Mouse (Mus musculus) stomach, embryonic 15.5 days (tissue): Measurements from ENCODE around the gene Ndufs2. TPM values are rescaled to one million over a fixed set of nuclear protein-coding genes. Genes with fewer than 3 reads are reported as not detected.

Experiments
- ATAC-seq: fragments of 200-750 bp; cut with Nextera tagmentation; 2 replicates; pipeline ENCODE4 v1.8.0; 2017; ENCODE audit warnings: low read depth, moderate number of reproducible peaks, moderate TSS enrichment; ENCODE audit not compliant: insufficient read depth, low FRiP score
- H3K27ac ChIP-seq: fragments of 300-500 bp; sonication (generic); 2 replicates; pipeline ENCODE4 v1.5.1; 2015; ENCODE audit warnings: mild to moderate bottlenecking, inconsistent platforms
- H3K27me3 ChIP-seq: fragments of 300-500 bp; sonication (generic); replicated peaks from 2 replicates; pipeline ENCODE4 v1.6.1; 2015; ENCODE audit warnings: inconsistent platforms
- H3K36me3 ChIP-seq: fragments of 300-500 bp; sonication (generic); 2 replicates; pipeline ENCODE4 v1.6.1; 2015; ENCODE audit warnings: inconsistent platforms
- H3K4me1 ChIP-seq: fragments of 300-500 bp; sonication (generic); 2 replicates; pipeline ENCODE4 v1.6.1; 2015; ENCODE audit warnings: inconsistent platforms
- H3K4me2 ChIP-seq: fragments of 300-500 bp; sonication (generic); 2 replicates; pipeline ENCODE4 v1.6.1; 2015; ENCODE audit warnings: mild to moderate bottlenecking, inconsistent platforms
- H3K4me3 ChIP-seq: fragments of 300-500 bp; sonication (generic); replicated peaks from 2 replicates; pipeline ENCODE4 v1.5.1; 2015; ENCODE audit warnings: inconsistent platforms
- H3K9ac ChIP-seq: fragments of 300-500 bp; sonication (generic); 2 replicates; pipeline ENCODE4 v1.6.1; 2015; ENCODE audit warnings: inconsistent platforms
- H3K9me3 ChIP-seq: fragments of 300-500 bp; sonication (generic); 2 replicates; pipeline ENCODE4 v1.6.1; 2016; ENCODE audit warnings: inconsistent platforms
- WGBS: fragments of 180-500 bp; shearing (Covaris S2); methylation state at CpG from one replicate; pipeline ENCODE4 v1.1.7; 2015; 5-methylcytosine and 5-hydroxymethylcytosine counted together
- polyA plus RNA-seq: library from polyadenylated mRNA; unstranded; fragments of >200 nt; fragmentation: Nextera tagmentation; extraction: Ambion mirVana; gene quantifications from 2 replicates; pipeline ENCODE4 v1.2.1, GENCODE M21; 2015

Ndufs2 gene
- polyA plus RNA-seq, 1 experiment from 2014 or later = 238 TPM

GRCm38 (mm10) chr1:171222238-171223155 lies 28.7 kb downstream of the Ndufs2 start, which contains the start of gene Tomm40l:
Gene Tomm40l (minus strand): TSS chr1:171222514.
- ATAC-seq = peak; percentile 98
- no peaks in the 10 kb centered on the region for H3K27me3 ChIP-seq
- WGBS = 4% methylated on average over 28 of the region's 28 CpGs
- H3K36me3 ChIP-seq = peaks cover 6% of the 10 kb centered on the region; the same call in 1 of the 2 replicates
- H3K27ac ChIP-seq = peak within 1 kb of the TSS; percentile 92
- no peaks in the 10 kb centered on the region for H3K9me3 ChIP-seq
- peak within 1 kb of the TSS; percentile 84 for H3K4me2 ChIP-seq
- peak within 1 kb of the TSS; percentile 46; the same call in 1 of the 2 replicates for H3K9ac ChIP-seq
- H3K4me1 ChIP-seq = peaks cover 10% of the 10 kb centered on the region
- peak within 1 kb of the TSS; percentile 59 for H3K4me3 ChIP-seq

GRCm38 (mm10) chr1:171221281-171222193 lies 29.7 kb downstream of the Ndufs2 start:
- 4% methylated on average over 22 of the region's 22 CpGs for WGBS

DNA sequence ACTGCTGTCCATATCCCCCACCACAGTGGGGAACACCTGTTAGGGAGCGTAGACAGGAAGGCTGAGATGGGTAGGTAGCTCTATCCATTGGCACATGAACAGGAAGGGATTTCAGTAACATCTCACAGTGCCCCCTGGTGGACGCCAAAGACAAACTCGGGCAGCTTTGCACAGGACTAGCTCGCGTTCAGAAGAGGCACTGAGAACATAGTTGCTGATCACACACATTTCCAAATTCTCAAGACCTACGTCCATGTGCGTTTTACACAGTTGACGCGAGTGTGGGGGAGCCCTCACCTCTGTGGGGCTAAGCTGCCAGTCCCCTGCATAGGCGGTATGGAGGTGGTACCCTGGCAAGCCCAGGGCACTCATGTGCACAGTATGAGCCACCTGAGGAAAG lies 30.3 kb downstream of the Ndufs2 start:
- Histone ChIP-seq H3K9me3 (no peaks in the 10 kb centered on the region), H3K36me3 (peaks cover 6% of the 10 kb centered on the region; the same call in 1 of the 2 replicates), H3K4me2 (peak overlapping the region; percentile 84), H3K4me3 (peak overlapping the region; percentile 59; the same call in 1 of the 2 replicates), H3K9ac (no peak overlapping the region), H3K27ac (no peak overlapping the region), H3K27me3 (no peaks in the 10 kb centered on the region), H3K4me1 (peaks cover 10% of the 10 kb centered on the region)
- ATAC-seq = peak; percentile 6; the same call in 1 of the 2 replicates
- WGBS = 7% methylated on average over 10 of the region's 10 CpGs

More at GRCm38 (mm10) chr1:171221281-171222193, 29.7 kb downstream of the Ndufs2 start:
- peak overlapping the region; percentile 84 for H3K4me2 ChIP-seq
- H3K4me1 ChIP-seq = peaks cover 10% of the 10 kb centered on the region
- H3K9me3 ChIP-seq = no peaks in the 10 kb centered on the region
- peak overlapping the region; percentile 3; the same call in 1 of the 2 replicates for H3K27ac ChIP-seq
- H3K27me3 ChIP-seq = no peaks in the 10 kb centered on the region
- peak overlapping the region; percentile 59 for H3K4me3 ChIP-seq
- peak overlapping the region; percentile 20; the same call in 1 of the 2 replicates for H3K9ac ChIP-seq
- ATAC-seq = no peak
- H3K36me3 ChIP-seq = peaks cover 6% of the 10 kb centered on the region; the same call in 1 of the 2 replicates

- 83% methylated on average over 18 of the region's 18 CpGs for WGBS
- ATAC-seq = no peak
- Histone ChIP-seq H3K27ac (no peak overlapping the region), H3K27me3 (no peaks in the 10 kb centered on the region), H3K9me3 (no peaks in the 10 kb centered on the region), H3K4me2 (no peak overlapping the region), H3K9ac (no peak overlapping the region), H3K4me3 (no peak overlapping the region), H3K4me1 (peaks cover 5% of the 10 kb centered on the region), H3K36me3 (peaks cover 6% of the 10 kb centered on the region; the same call in 1 of the 2 replicates)
Observed at GRCm38 (mm10) chr1:171216241-171216955, 34.8 kb downstream of the Ndufs2 start.

GRCm38 (mm10) chr1:171213801-171214496 lies 37.2 kb downstream of the Ndufs2 start, which contains the start of gene Nr1i3:
Gene Nr1i3 (plus strand): TSS chr1:171213970.
- H3K27ac ChIP-seq = no peak within 1 kb of the TSS
- H3K36me3 ChIP-seq = no peaks in the 10 kb centered on the region
- H3K9ac ChIP-seq = no peak within 1 kb of the TSS
- WGBS = 69% methylated on average over 10 of the region's 10 CpGs
- H3K27me3 ChIP-seq = no peaks in the 10 kb centered on the region; the same call in 1 of the 2 replicates
- H3K4me3 ChIP-seq = no peak within 1 kb of the TSS
- no peak for ATAC-seq
- no peaks in the 10 kb centered on the region for H3K9me3 ChIP-seq
- no peaks in the 10 kb centered on the region for H3K4me1 ChIP-seq
- no peak within 1 kb of the TSS for H3K4me2 ChIP-seq

GRCm38 (mm10) chr1:171212854-171213253 lies 38.3 kb downstream of the Ndufs2 start:
- no peak for ATAC-seq
- Histone ChIP-seq H3K9me3 (no peaks in the 10 kb centered on the region), H3K36me3 (no peaks in the 10 kb centered on the region), H3K27me3 (no peaks in the 10 kb centered on the region; the same call in 1 of the 2 replicates), H3K4me1 (no peaks in the 10 kb centered on the region), H3K9ac (no peak overlapping the region), H3K4me3 (no peak overlapping the region), H3K4me2 (no peak overlapping the region), H3K27ac (no peak overlapping the region)
- WGBS = 38% methylated on average over 3 of the region's 3 CpGs

DNA sequence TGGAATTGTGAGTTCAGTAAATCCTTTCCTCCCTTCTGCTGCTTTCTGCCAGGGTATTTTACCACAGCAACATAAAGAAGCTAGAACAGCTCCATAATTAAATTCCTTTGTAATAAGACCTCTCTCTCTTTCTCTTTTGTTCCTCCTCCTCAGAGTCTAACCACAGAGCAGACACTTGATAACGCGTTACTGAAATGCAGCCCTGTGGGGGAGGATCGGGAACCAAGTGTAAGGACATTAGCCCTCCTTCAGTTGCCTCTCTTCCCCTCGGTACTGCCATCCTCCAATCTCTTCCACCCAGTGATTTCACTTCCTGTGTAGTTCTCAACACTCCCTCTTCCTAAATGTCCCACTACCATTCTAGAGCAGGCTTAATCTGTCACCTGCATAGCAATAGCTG lies 41.8 kb downstream of the Ndufs2 start:
- Histone ChIP-seq H3K9me3 (no peaks in the 10 kb centered on the region), H3K4me1 (no peaks in the 10 kb centered on the region), H3K4me3 (no peak overlapping the region), H3K36me3 (no peaks in the 10 kb centered on the region), H3K27ac (no peak overlapping the region), H3K9ac (no peak overlapping the region), H3K27me3 (no peaks in the 10 kb centered on the region; the same call in 1 of the 2 replicates), H3K4me2 (no peak overlapping the region)
- WGBS = 23% methylated on average over 4 of the region's 4 CpGs
- ATAC-seq = no peak

DNA sequence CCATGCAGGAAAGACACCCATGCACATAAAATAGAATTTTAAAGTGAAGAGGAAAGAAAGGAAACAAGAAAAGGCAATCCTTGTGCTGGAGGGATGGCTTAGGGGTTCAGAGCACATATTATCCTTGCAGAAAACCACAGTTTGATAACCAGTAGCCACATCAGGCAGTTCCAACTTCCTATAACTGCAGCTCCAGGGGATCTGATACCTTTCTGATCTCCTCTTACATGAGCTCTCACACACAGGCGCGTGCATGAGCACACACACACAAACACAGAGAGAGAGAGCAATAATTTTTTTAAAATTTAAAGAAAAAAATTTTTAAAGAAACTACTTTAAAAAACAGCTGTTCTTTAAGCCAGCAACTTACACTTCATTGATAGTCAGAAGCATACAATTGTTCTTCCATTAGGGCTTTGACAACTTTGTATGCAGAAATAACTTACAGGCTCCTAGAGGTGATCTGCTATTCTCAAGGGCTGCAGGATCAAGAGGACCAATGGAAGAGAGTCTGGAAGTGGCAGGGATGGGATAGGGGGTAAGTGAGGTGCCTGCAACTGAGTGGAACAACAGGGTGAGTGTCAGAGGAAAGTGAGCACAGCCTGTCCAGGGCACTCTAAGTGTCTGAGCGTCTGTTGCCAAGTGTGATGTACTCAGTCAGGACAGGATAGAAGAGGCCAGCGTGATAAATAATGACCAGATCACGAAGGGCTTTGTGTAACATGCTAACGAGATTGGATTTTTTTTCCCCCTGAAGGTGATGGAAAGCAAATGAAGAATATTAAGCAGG lies 45.3 kb downstream of the Ndufs2 start:
- Histone ChIP-seq H3K9ac (no peak overlapping the region), H3K4me2 (no peak overlapping the region), H3K36me3 (no peaks in the 10 kb centered on the region), H3K27ac (no peak overlapping the region), H3K27me3 (no peaks in the 10 kb centered on the region; the same call in 1 of the 2 replicates), H3K4me3 (no peak overlapping the region), H3K4me1 (no peaks in the 10 kb centered on the region), H3K9me3 (no peaks in the 10 kb centered on the region)
- WGBS = 75% methylated on average over 6 of the region's 6 CpGs
- ATAC-seq = no peak

GRCm38 (mm10) chr1:171204249-171204644 lies 46.9 kb downstream of the Ndufs2 start:
- Histone ChIP-seq H3K27ac (no peak overlapping the region), H3K36me3 (no peaks in the 10 kb centered on the region), H3K9ac (no peak overlapping the region), H3K27me3 (no peaks in the 10 kb centered on the region), H3K4me1 (no peaks in the 10 kb centered on the region), H3K4me2 (no peak overlapping the region), H3K4me3 (no peak overlapping the region), H3K9me3 (no peaks in the 10 kb centered on the region)
- 62% methylated on average over 7 of the region's 7 CpGs for WGBS
- ATAC-seq = no peak
